Mouse (Mus musculus) limb, embryonic 13.5 days (tissue): ENCODE results near the gene Dnah14. TPM values are rescaled to one million over a fixed set of nuclear protein-coding genes. Genes with fewer than 3 reads are reported as not detected.

Experiments used
- ATAC-seq: fragments of 200-750 bp; cut with Nextera tagmentation; 2 replicates; pipeline ENCODE4 v1.8.0; 2017; ENCODE audit warnings: low read depth, moderate number of reproducible peaks, moderate TSS enrichment; ENCODE audit not compliant: low FRiP score
- H3K27ac ChIP-seq: fragments of 300-500 bp; sonication (generic); 2 replicates; pipeline ENCODE4 v1.5.1; 2015; ENCODE audit warnings: inconsistent platforms, mild to moderate bottlenecking, moderate library complexity
- H3K27me3 ChIP-seq: fragments of 300-500 bp; sonication (generic); 2 replicates; pipeline ENCODE4 v1.6.1; 2015; ENCODE audit warnings: mild to moderate bottlenecking, inconsistent platforms
- H3K36me3 ChIP-seq: fragments of 300-500 bp; sonication (generic); 2 replicates; pipeline ENCODE4 v1.6.1; 2015; ENCODE audit warnings: inconsistent platforms, mild to moderate bottlenecking, moderate library complexity
- H3K4me1 ChIP-seq: fragments of 300-500 bp; sonication (generic); 2 replicates; pipeline ENCODE4 v1.6.1; 2015; ENCODE audit warnings: inconsistent platforms
- H3K4me2 ChIP-seq: fragments of 300-500 bp; sonication (generic); replicated peaks from 2 replicates; pipeline ENCODE4 v1.6.1; 2015; ENCODE audit warnings: inconsistent platforms, mild to moderate bottlenecking, moderate library complexity
- H3K4me3 ChIP-seq: fragments of 300-500 bp; sonication (generic); 2 replicates; pipeline ENCODE4 v1.5.1; 2015; ENCODE audit warnings: moderate library complexity, mild to moderate bottlenecking, inconsistent platforms
- H3K9ac ChIP-seq: fragments of 300-500 bp; sonication (generic); 2 replicates; pipeline ENCODE4 v1.6.1; 2015; ENCODE audit warnings: mild to moderate bottlenecking, inconsistent platforms
- H3K9me3 ChIP-seq: fragments of 300-500 bp; sonication (generic); 2 replicates; pipeline ENCODE4 v1.6.1; 2016; ENCODE audit warnings: inconsistent platforms
- WGBS: fragments of 180-500 bp; shearing (Covaris S2); methylation state at CpG from one replicate; pipeline ENCODE4 v1.1.7; 2015; 5-methylcytosine and 5-hydroxymethylcytosine counted together
- polyA plus RNA-seq: library from polyadenylated mRNA; unstranded; fragments of >200 nt; fragmentation: Nextera tagmentation; extraction: Ambion mirVana; gene quantifications from 2 replicates; pipeline ENCODE4 v1.2.1, GENCODE M21; 2015

Gene Dnah14
- 1.1 and 1.5 TPM in 2 replicates for polyA plus RNA-seq

- Histone ChIP-seq H3K27ac (no peak within 1 kb of the TSS), H3K9ac (no peak within 1 kb of the TSS), H3K36me3 (no peaks in the 10 kb centered on the region), H3K27me3 (no peaks in the 10 kb centered on the region), H3K4me2 (no peak within 1 kb of the TSS), H3K9me3 (no peaks in the 10 kb centered on the region), H3K4me3 (no peak within 1 kb of the TSS), H3K4me1 (no peaks in the 10 kb centered on the region)
- ATAC-seq = no peak
- WGBS = 75% methylated on average over 12 of the region's 12 CpGs
Measured at GRCm38 (mm10) chr1:181576322-181576721, at the start of gene Dnah14. Gene Dnah14 (plus strand): TSS chr1:181576559.

GRCm38 (mm10) chr1:181529368-181529767 lies 47.0 kb upstream of the Dnah14 start:
- Histone ChIP-seq H3K4me1 (peaks cover 29% of the 10 kb centered on the region), H3K4me2 (peak overlapping the region; percentile 19; the same call in 1 of the 2 replicates), H3K36me3 (no peaks in the 10 kb centered on the region), H3K4me3 (no peak overlapping the region), H3K9me3 (no peaks in the 10 kb centered on the region), H3K9ac (no peak overlapping the region), H3K27me3 (peaks cover 14% of the 10 kb centered on the region; the same call in 1 of the 2 replicates), H3K27ac (peak overlapping the region; percentile 48)
- peak; percentile 68 for ATAC-seq
- 45% methylated on average over 4 of the region's 4 CpGs for WGBS

- peak; percentile 58 for ATAC-seq
- 45% methylated on average over 10 of the region's 10 CpGs for whole genome bisulfite sequencing
- Histone ChIP-seq H3K9me3 (no peaks in the 10 kb centered on the region), H3K9ac (no peak overlapping the region), H3K4me1 (peaks cover 27% of the 10 kb centered on the region), H3K27ac (peak overlapping the region; percentile 61; the same call in 1 of the 2 replicates), H3K36me3 (no peaks in the 10 kb centered on the region), H3K27me3 (peaks cover 16% of the 10 kb centered on the region; the same call in 1 of the 2 replicates), H3K4me2 (no peak overlapping the region), H3K4me3 (no peak overlapping the region)
Measured at GRCm38 (mm10) chr1:181535165-181535873, 41.0 kb upstream of the Dnah14 start.

GRCm38 (mm10) chr1:181537627-181538525 lies 38.5 kb upstream of the Dnah14 start:
- no peaks in the 10 kb centered on the region for H3K9me3 ChIP-seq
- no peak overlapping the region for H3K4me2 ChIP-seq
- peaks cover 35% of the 10 kb centered on the region for H3K4me1 ChIP-seq
- H3K4me3 ChIP-seq = no peak overlapping the region
- H3K36me3 ChIP-seq = no peaks in the 10 kb centered on the region
- no peak overlapping the region for H3K9ac ChIP-seq
- H3K27ac ChIP-seq = no peak overlapping the region
- no peak for ATAC-seq
- H3K27me3 ChIP-seq = peaks cover 8% of the 10 kb centered on the region; the same call in 1 of the 2 replicates
- WGBS = 91% methylated on average over 9 of the region's 9 CpGs

GRCm38 (mm10) chr1:181539846-181540769 lies 36.3 kb upstream of the Dnah14 start:
- H3K27ac ChIP-seq = no peak overlapping the region; the same call in 1 of the 2 replicates
- no peak overlapping the region for H3K9ac ChIP-seq
- H3K4me2 ChIP-seq = no peak overlapping the region
- ATAC-seq = no peak
- WGBS = 49% methylated on average over 22 of the region's 22 CpGs
- H3K4me3 ChIP-seq = no peak overlapping the region
- no peaks in the 10 kb centered on the region for H3K36me3 ChIP-seq
- peaks cover 26% of the 10 kb centered on the region for H3K4me1 ChIP-seq
- H3K9me3 ChIP-seq = no peaks in the 10 kb centered on the region
- H3K27me3 ChIP-seq = peaks cover 24% of the 10 kb centered on the region

GRCm38 (mm10) chr1:181543711-181544383 lies 32.5 kb upstream of the Dnah14 start:
- Histone ChIP-seq H3K4me3 (no peak overlapping the region), H3K4me2 (no peak overlapping the region), H3K9ac (no peak overlapping the region), H3K36me3 (no peaks in the 10 kb centered on the region), H3K27ac (no peak overlapping the region), H3K27me3 (peaks cover 22% of the 10 kb centered on the region), H3K9me3 (no peaks in the 10 kb centered on the region), H3K4me1 (peaks cover 16% of the 10 kb centered on the region)
- 71% methylated on average over 5 of the region's 5 CpGs for whole genome bisulfite sequencing
- ATAC-seq = no peak

- ATAC-seq = peak; percentile 74; the same call in 1 of the 2 replicates
- no peak overlapping the region; the same call in 1 of the 2 replicates for H3K4me3 ChIP-seq
- no peak overlapping the region for H3K27ac ChIP-seq
- peaks cover 9% of the 10 kb centered on the region for H3K4me1 ChIP-seq
- WGBS = 27% methylated on average over 23 of the region's 23 CpGs
- peaks cover 19% of the 10 kb centered on the region for H3K27me3 ChIP-seq
- peak overlapping the region; percentile 46 for H3K4me2 ChIP-seq
- no peaks in the 10 kb centered on the region for H3K9me3 ChIP-seq
- H3K9ac ChIP-seq = no peak overlapping the region
- H3K36me3 ChIP-seq = no peaks in the 10 kb centered on the region
Measured at GRCm38 (mm10) chr1:181545044-181545772, 31.2 kb upstream of the Dnah14 start.

- ATAC-seq = no peak
- H3K4me2 ChIP-seq = no peak overlapping the region
- H3K9me3 ChIP-seq = no peaks in the 10 kb centered on the region
- H3K4me1 ChIP-seq = peaks cover 8% of the 10 kb centered on the region; the same call in 1 of the 2 replicates
- H3K27me3 ChIP-seq = 0 out of 2 replicates have a peak, but pooled peaks cover 11% of the 10 kb centered on the region
- no peak overlapping the region for H3K27ac ChIP-seq
- H3K36me3 ChIP-seq = no peaks in the 10 kb centered on the region
- 85% methylated on average over 8 of the region's 8 CpGs for WGBS
- no peak overlapping the region for H3K4me3 ChIP-seq
- H3K9ac ChIP-seq = no peak overlapping the region
Measured at GRCm38 (mm10) chr1:181549987-181550386, 26.4 kb upstream of the Dnah14 start.

- H3K36me3 ChIP-seq = no peaks in the 10 kb centered on the region
- WGBS = 63% methylated on average over 5 of the region's 5 CpGs
- ATAC-seq = no peak
Measured at GRCm38 (mm10) chr1:181550826-181551225, 25.5 kb upstream of the Dnah14 start.

GRCm38 (mm10) chr1:181552533-181553410 lies 23.6 kb upstream of the Dnah14 start:
- Histone ChIP-seq H3K9me3 (no peaks in the 10 kb centered on the region), H3K27ac (no peak overlapping the region), H3K27me3 (0 out of 2 replicates have a peak, but pooled peaks cover 10% of the 10 kb centered on the region), H3K36me3 (no peaks in the 10 kb centered on the region), H3K9ac (no peak overlapping the region), H3K4me3 (no peak overlapping the region), H3K4me1 (peaks cover 14% of the 10 kb centered on the region), H3K4me2 (no peak overlapping the region)
- no peak for ATAC-seq
- 42% methylated on average over 10 of the region's 10 CpGs for WGBS

More at GRCm38 (mm10) chr1:181550826-181551225, 25.5 kb upstream of the Dnah14 start:
- H3K9ac ChIP-seq = no peak overlapping the region
- no peaks in the 10 kb centered on the region for H3K9me3 ChIP-seq
- H3K27ac ChIP-seq = no peak overlapping the region
- H3K4me3 ChIP-seq = no peak overlapping the region
- no peak overlapping the region for H3K4me2 ChIP-seq
- H3K27me3 ChIP-seq = 0 out of 2 replicates have a peak, but pooled peaks cover 10% of the 10 kb centered on the region
- peaks cover 8% of the 10 kb centered on the region; the same call in 1 of the 2 replicates for H3K4me1 ChIP-seq
